In genomic region chr19:7240291-7240690, GRCm38 (mm10) we compare ENCODE assay signal across 8 mouse cellular contexts. TPM values are rescaled to one million over a fixed set of nuclear protein-coding genes. Genes with fewer than 3 reads are reported as not detected.
DNase-seq lines count a peak whose midpoint lies in the region; ATAC-seq and TF ChIP-seq lines count a peak whose summit lies in the region.

No protein-coding gene starts in this region.

- H3K9me3 ChIP-seq in stomach, embryonic 14.5 days (ENCODE audit: control insufficient read depth, low read depth, low read length): no peaks in the 10 kb centered on the region

- peak overlapping the region; percentile 22; the same call in 1 of the 2 replicates for H3K27ac ChIP-seq in kidney, adult 2 months (ENCODE audit: insufficient read depth, low read depth, low read length)
- H3K27ac ChIP-seq in stomach, embryonic 14.5 days (ENCODE audit: low read length): peak overlapping the region; percentile 71

- peak overlapping the region; percentile 72 for H3K9ac ChIP-seq in stomach, embryonic 14.5 days (replicated peaks; ENCODE audit: low read depth, low read length)

- no peaks in the 10 kb centered on the region for H3K36me3 ChIP-seq in kidney, adult 2 months (ENCODE audit: control insufficient read depth, insufficient read depth, low read length)
- H3K36me3 ChIP-seq in stomach, embryonic 14.5 days (ENCODE audit: control insufficient read depth, insufficient read depth, low read length): no peaks in the 10 kb centered on the region

- peak overlapping the region; percentile 96 for H3K4me2 ChIP-seq in stomach, embryonic 14.5 days (replicated peaks; ENCODE audit: low read depth, low read length)

- peak; percentile 26 for ATAC-seq in erythroid progenitor cell, adult 5-6 weeks (replicated peaks; ENCODE audit: low FRiP score, poor library complexity, severe bottlenecking)
- no peak; the same call in 1 of the 2 replicates for ATAC-seq in stomach, embryonic 14.5 days (ENCODE audit: insufficient number of reproducible peaks, insufficient read depth, low FRiP score, low read depth)

- H3K27me3 ChIP-seq in kidney, adult 2 months (replicated peaks; ENCODE audit: control insufficient read depth, insufficient read depth, low read length): no peaks in the 10 kb centered on the region
- H3K27me3 ChIP-seq in stomach, embryonic 14.5 days (ENCODE audit: control insufficient read depth, insufficient read depth, low read length): no peaks in the 10 kb centered on the region

- DNase-seq in kidney, adult 2 months: no peak
- no peak for DNase-seq in kidney, postnatal 25 days
- DNase-seq in MN1 (ENCODE audit: low spot score) (peak; percentile 15), liver (peak; percentile 32)
- no peak for DNase-seq in adrenal gland, postnatal 25 days
- no peak for DNase-seq in adrenal gland, adult 2 months

- H3K4me3 ChIP-seq in kidney, adult 2 months (ENCODE audit: insufficient read depth, low read depth, low read length): peak overlapping the region; percentile 74
- H3K4me3 ChIP-seq in stomach, embryonic 14.5 days (ENCODE audit: low read depth, low read length): peak overlapping the region; percentile 79

- TF ChIP-seq POLR2A in kidney, adult 2 months (IDR thresholded peaks at IDR 0.05; ENCODE audit: low read depth, low read length): no peak

- TF ChIP-seq CTCF in kidney, adult 2 months (conservative IDR thresholded peaks at IDR 0.05; ENCODE audit: insufficient read depth, insufficient read length, low read depth, low read length): no peak

- WGBS in kidney, adult 2 months: 1% methylated on average over 13 of the region's 13 CpGs
- WGBS in stomach, embryonic 14.5 days: 4% methylated on average over 13 of the region's 13 CpGs

- peaks cover 2% of the 10 kb centered on the region; the same call in 1 of the 2 replicates for H3K4me1 ChIP-seq in kidney, adult 2 months (ENCODE audit: control insufficient read depth, insufficient read depth, low read length)
- peaks cover 10% of the 10 kb centered on the region; the same call in 1 of the 2 replicates for H3K4me1 ChIP-seq in stomach, embryonic 14.5 days (ENCODE audit: control insufficient read depth, insufficient read depth, low read length)

RNA-seq across cellular contexts. Expression of gene Naa40, which starts 0.7 kb away (rescaled TPM):
- 23.7 and 26.2 TPM in 2 replicates for polyA plus RNA-seq in kidney, adult 2 months (2012; rRNA removed)
- 35.6 and 47.2 TPM in 2 replicates for total RNA-seq in erythroid progenitor cell, adult 5-6 weeks (2015; ENCODE audit: low replicate concordance)
- 44.8 and 57.3 TPM in 2 replicates for total RNA-seq in erythroid progenitor cell, adult 5-6 weeks (2017; ENCODE audit: low replicate concordance)
- polyA plus RNA-seq in stomach, embryonic 14.5 days (2014; fragmentation: Nextera tagmentation; extraction: Ambion mirVana): 59.4 and 59.6 TPM in 2 replicates
- total RNA-seq in adrenal gland, postnatal 25 days (2021): 33.1 and 34.2 TPM in 2 replicates
- total RNA-seq in adrenal gland, adult 2 months (2021): 10 to 100 TPM; 18.5 to 19.9 TPM
- polyA plus RNA-seq in adrenal gland, adult 2 months (2012; rRNA removed): 18.0 and 19.9 TPM in 2 replicates

RNA-seq across cellular contexts. Expression of gene Cox8a, which starts 22.9 kb away (rescaled TPM):
- 3,607 and 3,750 TPM in 2 replicates for polyA plus RNA-seq in kidney, adult 2 months (2012; rRNA removed)
- 226 and 267 TPM in 2 replicates for total RNA-seq in erythroid progenitor cell, adult 5-6 weeks (2015; ENCODE audit: low replicate concordance)
- 106 and 241 TPM in 2 replicates for total RNA-seq in erythroid progenitor cell, adult 5-6 weeks (2017; ENCODE audit: low replicate concordance)
- polyA plus RNA-seq in stomach, embryonic 14.5 days (2014; fragmentation: Nextera tagmentation; extraction: Ambion mirVana): 1,044 and 1,144 TPM in 2 replicates
- total RNA-seq in adrenal gland, postnatal 25 days (2021): 781 and 926 TPM in 2 replicates
- 1,000 to 10,000 TPM; 1,087 to 1,191 TPM for total RNA-seq in adrenal gland, adult 2 months (2021)
- 2,774 and 3,841 TPM in 2 replicates for polyA plus RNA-seq in adrenal gland, adult 2 months (2012; rRNA removed)

RNA-seq across cellular contexts. Expression of gene Rcor2, which starts 26.8 kb away (rescaled TPM):
- 1.5 and 1.8 TPM in 2 replicates for polyA plus RNA-seq in kidney, adult 2 months (2012; rRNA removed)
- total RNA-seq in erythroid progenitor cell, adult 5-6 weeks (2015; ENCODE audit: low replicate concordance): 2.2 TPM in 1 of 2 replicates, not detected in the other
- 0.53 TPM in 1 of 2 replicates, not detected in the other for total RNA-seq in erythroid progenitor cell, adult 5-6 weeks (2017; ENCODE audit: low replicate concordance)
- polyA plus RNA-seq in stomach, embryonic 14.5 days (2014; fragmentation: Nextera tagmentation; extraction: Ambion mirVana): 8.4 and 10.2 TPM in 2 replicates
- 5.6 and 6.0 TPM in 2 replicates for total RNA-seq in adrenal gland, postnatal 25 days (2021)
- total RNA-seq in adrenal gland, adult 2 months (2021): 1 to 10 TPM; 1.9 to 6.3 TPM
- polyA plus RNA-seq in adrenal gland, adult 2 months (2012; rRNA removed): 4.7 and 7.4 TPM in 2 replicates

RNA-seq across cellular contexts. Expression of gene Otub1, which starts 34.2 kb away (rescaled TPM):
- 122 and 126 TPM in 2 replicates for polyA plus RNA-seq in kidney, adult 2 months (2012; rRNA removed)
- 17.3 and 25.6 TPM in 2 replicates for total RNA-seq in erythroid progenitor cell, adult 5-6 weeks (2015; ENCODE audit: low replicate concordance)
- total RNA-seq in erythroid progenitor cell, adult 5-6 weeks (2017; ENCODE audit: low replicate concordance): 8.2 and 10.0 TPM in 2 replicates
- 222 and 238 TPM in 2 replicates for polyA plus RNA-seq in stomach, embryonic 14.5 days (2014; fragmentation: Nextera tagmentation; extraction: Ambion mirVana)
- total RNA-seq in adrenal gland, postnatal 25 days (2021): 102 and 132 TPM in 2 replicates
- total RNA-seq in adrenal gland, adult 2 months (2021): 100 to 1,000 TPM; 130 to 138 TPM
- polyA plus RNA-seq in adrenal gland, adult 2 months (2012; rRNA removed): 139 and 141 TPM in 2 replicates

Comparison
In these comparisons a context has a peak if more than half of its experiments do, and no peak if none do; other contexts are left out.
1. DNase-seq: peak in MN1 (single experiment) and liver (single experiment); none in kidney, adult 2 months (single experiment), kidney, postnatal 25 days (0 of 2), adrenal gland, postnatal 25 days (single experiment) and adrenal gland, adult 2 months (single experiment).